Mouse (Mus musculus) limb, embryonic 14.5 days (tissue): ENCODE measurements around the gene Dync1i1. TPM values are rescaled to one million over a fixed set of nuclear protein-coding genes. Genes with fewer than 3 reads are reported as not detected.

Experiments
- ATAC-seq: fragments of 200-750 bp; cut with Nextera tagmentation; 2 replicates; pipeline ENCODE4 v1.8.0; 2017; ENCODE audit warnings: low read depth, moderate number of reproducible peaks, moderate TSS enrichment; ENCODE audit not compliant: low FRiP score
- DNase-seq: peaks from one replicate; pipeline ENCODE4 v3.0.0-alpha.2; 2015; ENCODE audit warnings: low spot score
- H3K27ac ChIP-seq: fragments of 300-500 bp; sonication (generic); replicated peaks from 2 replicates; pipeline ENCODE4 v1.5.1; 2014; ENCODE audit warnings: low read depth, mild to moderate bottlenecking, low read length, moderate library complexity, mixed read lengths
- H3K27me3 ChIP-seq: fragments of 300-500 bp; sonication (generic); 2 replicates; pipeline ENCODE4 v1.6.1; 2014; ENCODE audit warnings: low read length, mixed read lengths; ENCODE audit not compliant: control insufficient read depth, insufficient read depth
- H3K36me3 ChIP-seq: fragments of 300-500 bp; sonication (generic); 2 replicates; pipeline ENCODE4 v1.6.1; 2014; ENCODE audit warnings: mild to moderate bottlenecking, low read length, moderate library complexity, mixed read lengths; ENCODE audit not compliant: control insufficient read depth, insufficient read depth
- H3K4me1 ChIP-seq: fragments of 300-500 bp; sonication (generic); 2 replicates; pipeline ENCODE4 v1.6.1; 2014; ENCODE audit warnings: antibody characterized with exemption, low read length, mixed read lengths; ENCODE audit not compliant: control insufficient read depth, insufficient read depth
- H3K4me2 ChIP-seq: fragments of 300-500 bp; sonication (generic); replicated peaks from 2 replicates; pipeline ENCODE4 v1.6.1; 2014; ENCODE audit warnings: low read depth, mild to moderate bottlenecking, low read length, moderate library complexity; ENCODE audit not compliant: severe bottlenecking
- H3K4me3 ChIP-seq: fragments of 300-500 bp; sonication (generic); replicated peaks from 2 replicates; pipeline ENCODE4 v1.5.1; 2014; ENCODE audit warnings: low read length
- H3K9ac ChIP-seq: fragments of 300-500 bp; sonication (generic); 2 replicates; pipeline ENCODE4 v1.6.1; 2014; ENCODE audit warnings: mild to moderate bottlenecking, low read depth, low read length, moderate library complexity; ENCODE audit not compliant: severe bottlenecking
- H3K9me3 ChIP-seq: fragments of 300-500 bp; sonication (generic); 2 replicates; pipeline ENCODE4 v1.6.1; 2016; ENCODE audit warnings: low read length; ENCODE audit not compliant: control insufficient read depth
- POLR2A ChIP-seq: fragments of 200-500 bp; IDR thresholded peaks from 2 replicates; pipeline ENCODE4 v1.8.0; 2012; ENCODE audit warnings: inconsistent platforms, mild to moderate bottlenecking, moderate library complexity, borderline replicate concordance; ENCODE audit not compliant: insufficient read depth, insufficient read length; ENCODE audit errors: extremely low read depth
- WGBS: fragments of 180-500 bp; shearing (Covaris S2); extraction: QIAGEN DNeasy Blood & Tissue Kit; methylation state at CpG from one replicate; pipeline ENCODE4 v1.1.7; 2014; 5-methylcytosine and 5-hydroxymethylcytosine counted together
- polyA plus RNA-seq, 2 experiments: library from polyadenylated mRNA; depleted of rRNA in 1 of 2; stranded (reverse) in 1 of 2; unstranded in 1 of 2; fragments of >200 nt; fragmentation: Nextera tagmentation in 1 of 2; extraction: Ambion mirVana in 1 of 2; gene quantifications; 2 replicates each; pipeline versions ENCODE4 v1.2.1 to v1.2.3; 2012 to 2014

Dync1i1 gene
- polyA plus RNA-seq, 2 experiments: 10.0 to 12.4 TPM

DNA sequence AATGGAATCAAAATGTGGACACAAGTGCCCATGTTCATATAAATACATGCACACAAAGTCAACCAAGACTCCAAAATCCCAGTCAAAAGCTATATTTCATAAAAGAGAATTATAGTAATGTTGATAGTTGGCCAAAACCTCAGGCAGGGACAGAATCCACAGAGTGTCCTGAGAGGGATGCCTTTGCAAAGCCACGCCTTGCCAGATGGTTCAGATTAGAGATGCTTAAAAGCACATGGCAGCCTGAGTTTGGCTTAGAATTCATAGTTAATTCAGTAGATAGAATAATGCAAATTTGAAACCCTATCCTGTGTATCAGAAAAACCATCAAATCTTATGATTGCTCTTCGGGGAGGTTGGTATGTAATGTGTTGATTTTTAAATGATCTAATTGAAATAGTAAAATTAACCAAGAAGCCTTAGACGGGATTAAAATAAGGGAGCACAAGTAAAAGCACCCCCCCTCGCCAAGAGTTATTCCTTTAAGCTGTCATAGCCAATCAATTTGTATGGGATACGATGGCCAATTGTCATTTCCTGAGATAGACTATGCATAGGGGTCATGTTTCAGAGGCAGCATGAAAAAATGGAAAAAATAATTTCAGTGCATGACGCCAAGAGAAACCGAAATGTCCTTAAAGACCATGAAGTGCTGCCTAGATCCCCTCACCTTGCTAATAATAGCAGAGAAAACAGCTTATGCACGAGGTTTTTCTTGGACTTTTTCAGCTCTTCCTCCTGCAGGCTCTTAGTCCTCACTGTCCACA lies 210.3 kb downstream of the Dync1i1 start:
- peak; percentile 64 for DNase-seq
- H3K36me3 ChIP-seq: no peaks in the 10 kb centered on the region
- no peak for ATAC-seq
- H3K9me3 ChIP-seq: no peaks in the 10 kb centered on the region
- 58% methylated on average over 8 of the region's 8 CpGs for WGBS
- H3K4me2 ChIP-seq: no peak overlapping the region
- H3K9ac ChIP-seq: no peak overlapping the region
- H3K27ac ChIP-seq: no peak overlapping the region
- TF ChIP-seq POLR2A: no peak
- 0 out of 2 replicates have a peak, but pooled peaks cover 11% of the 10 kb centered on the region for H3K4me1 ChIP-seq
- H3K27me3 ChIP-seq: no peaks in the 10 kb centered on the region
- H3K4me3 ChIP-seq: no peak overlapping the region

DNA sequence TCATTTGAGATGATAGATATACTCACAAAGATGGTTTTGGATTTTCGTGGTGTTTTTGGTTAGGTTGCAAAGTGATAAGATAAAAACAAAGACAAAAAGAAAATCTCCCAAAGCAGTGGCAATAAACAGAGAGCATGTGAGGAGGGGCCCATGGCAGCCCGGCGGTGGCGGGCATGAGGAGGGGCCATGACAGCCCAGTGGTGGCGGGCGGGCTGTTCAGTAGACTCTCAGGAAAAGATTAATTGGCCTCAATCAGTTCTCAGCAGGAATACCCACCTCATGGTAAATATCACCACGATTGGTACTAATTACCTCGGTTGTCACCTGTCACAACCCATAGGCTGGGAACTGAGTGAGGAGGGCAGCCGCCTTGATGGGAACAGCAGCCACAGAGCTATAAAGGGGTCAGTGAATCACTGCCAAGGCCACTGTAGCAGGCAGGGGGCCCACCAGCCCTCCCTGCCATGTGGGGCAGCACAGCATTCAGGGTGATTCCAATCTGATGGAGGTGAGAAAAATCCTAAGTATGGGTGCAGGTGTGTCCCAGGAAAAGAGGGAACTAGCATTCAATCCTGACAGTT lies 224.5 kb downstream of the Dync1i1 start:
- Histone ChIP-seq H3K4me3 (no peak overlapping the region), H3K4me2 (no peak overlapping the region), H3K9me3 (no peaks in the 10 kb centered on the region), H3K27ac (no peak overlapping the region), H3K27me3 (no peaks in the 10 kb centered on the region), H3K9ac (no peak overlapping the region), H3K36me3 (no peaks in the 10 kb centered on the region), H3K4me1 (no peaks in the 10 kb centered on the region)
- no peak for TF ChIP-seq POLR2A
- DNase-seq (no peak), ATAC-seq (no peak)
- 40% methylated on average over 9 of the region's 9 CpGs for WGBS

DNA sequence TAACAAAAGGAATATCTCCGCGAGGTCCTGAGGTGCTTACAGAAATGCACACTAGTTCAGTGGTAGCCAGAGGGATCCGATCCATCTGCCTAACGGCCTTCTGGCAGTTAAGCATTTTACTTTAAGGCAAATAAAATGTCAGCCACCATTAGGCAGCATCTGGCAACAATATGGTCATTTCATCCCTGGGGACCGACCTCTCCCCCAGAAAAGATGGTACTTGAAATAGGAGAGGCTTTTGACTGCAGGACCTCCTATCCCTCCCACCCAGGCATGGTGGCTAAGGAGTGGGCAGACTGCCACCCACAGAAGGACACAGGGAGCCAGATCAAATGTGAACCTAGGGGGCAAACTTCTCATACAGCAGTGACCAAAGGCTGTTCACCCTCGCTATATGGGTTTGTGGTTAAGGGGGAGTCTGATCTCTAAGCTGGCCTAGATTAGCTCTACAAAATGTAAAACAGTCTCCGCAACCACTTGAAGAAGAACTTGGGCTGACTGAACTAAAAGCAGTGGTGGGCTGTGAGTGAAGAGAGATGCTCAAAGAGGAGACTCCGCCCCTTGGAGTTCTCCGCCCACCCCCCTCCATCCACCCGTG lies 231.0 kb downstream of the Dync1i1 start:
- TF ChIP-seq POLR2A: no peak

DNA sequence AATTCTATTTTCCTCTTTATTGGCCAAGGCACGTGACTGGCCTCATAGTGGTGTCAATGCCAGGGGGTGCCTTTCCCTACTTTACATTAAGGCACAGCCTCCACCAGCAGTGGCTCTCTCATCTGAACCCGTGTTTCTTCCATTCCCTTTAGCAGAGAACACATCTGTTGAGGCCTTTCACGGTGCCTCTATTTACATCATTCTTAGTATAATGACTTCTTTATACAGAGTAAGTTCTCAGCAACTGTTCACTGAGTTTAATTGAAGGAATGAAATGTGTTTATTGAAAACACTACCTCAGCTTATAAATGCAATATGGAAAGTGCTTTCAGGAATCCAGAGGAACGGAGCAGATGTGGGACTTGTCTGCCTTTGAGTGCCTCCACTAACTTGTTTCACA lies 235.3 kb downstream of the Dync1i1 start:
- Histone ChIP-seq H3K27ac (no peak overlapping the region), H3K4me2 (no peak overlapping the region), H3K36me3 (no peaks in the 10 kb centered on the region), H3K9ac (no peak overlapping the region), H3K9me3 (no peaks in the 10 kb centered on the region), H3K4me3 (no peak overlapping the region), H3K4me1 (peaks cover 5% of the 10 kb centered on the region; the same call in 1 of the 2 replicates), H3K27me3 (no peaks in the 10 kb centered on the region)
- DNase-seq (no peak), ATAC-seq (no peak)
- no peak for TF ChIP-seq POLR2A
- 46% methylated on average over 4 of the region's 4 CpGs for WGBS

More for the DNA sequence above, 231.0 kb downstream of the Dync1i1 start:
- peak; percentile 37 for DNase-seq
- Histone ChIP-seq H3K4me1 (peaks cover 9% of the 10 kb centered on the region; the same call in 1 of the 2 replicates), H3K9ac (no peak overlapping the region), H3K9me3 (no peaks in the 10 kb centered on the region), H3K4me3 (no peak overlapping the region), H3K4me2 (no peak overlapping the region), H3K27me3 (no peaks in the 10 kb centered on the region), H3K27ac (no peak overlapping the region), H3K36me3 (no peaks in the 10 kb centered on the region)
- no peak for ATAC-seq
- 44% methylated on average over 10 of the region's 10 CpGs for WGBS

DNA sequence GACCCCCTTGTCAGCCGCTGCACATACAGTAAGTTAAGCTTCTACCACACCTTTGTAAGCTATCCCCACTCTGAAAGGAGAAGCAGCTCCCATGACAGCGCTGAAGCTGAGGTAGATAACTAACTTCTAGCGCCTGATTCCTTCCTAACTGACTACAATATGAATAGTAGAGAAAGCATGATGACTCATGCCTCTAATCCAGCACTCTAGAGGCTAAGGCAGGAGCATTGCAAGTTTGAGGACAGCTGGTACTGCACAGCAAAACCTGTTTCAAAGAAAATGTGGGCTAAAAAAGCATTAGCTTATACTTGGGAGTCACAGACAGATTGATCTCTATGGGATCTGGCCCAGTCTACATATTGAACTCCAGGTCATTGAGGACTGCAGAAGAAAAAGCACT lies 236.5 kb downstream of the Dync1i1 start:
- no peak overlapping the region for H3K4me3 ChIP-seq
- H3K9me3 ChIP-seq: no peaks in the 10 kb centered on the region
- H3K36me3 ChIP-seq: no peaks in the 10 kb centered on the region
- no peak overlapping the region for H3K4me2 ChIP-seq
- H3K27ac ChIP-seq: no peak overlapping the region
- DNase-seq: no peak
- no peak for TF ChIP-seq POLR2A
- peaks cover 6% of the 10 kb centered on the region for H3K4me1 ChIP-seq
- 95% methylated on average over 3 of the region's 3 CpGs for WGBS
- no peak for ATAC-seq
- H3K27me3 ChIP-seq: no peaks in the 10 kb centered on the region
- H3K9ac ChIP-seq: no peak overlapping the region
